Mouse (Mus musculus) lung, postnatal 0 days (tissue): ENCODE measurements around the gene Clcnka.

ENCODE experiments used
- CTCF ChIP-seq: IDR thresholded peaks from 2 replicates; pipeline ENCODE4 v1.5.1; 2016; ENCODE audit warnings: antibody characterized with exemption, mild to moderate bottlenecking
- EP300 ChIP-seq: IDR thresholded peaks from 2 replicates; pipeline ENCODE4 v1.6.1; 2016; ENCODE audit warnings: antibody characterized with exemption, mild to moderate bottlenecking, control low read depth

GRCm38 (mm10) chr4:141336196-141336595 is 62.3 kb downstream of the Clcnka start:
- TF ChIP-seq CTCF (no peak), EP300 (no peak)
